ENCODE assay signal across 12 mouse cellular contexts in the genomic region with DNA sequence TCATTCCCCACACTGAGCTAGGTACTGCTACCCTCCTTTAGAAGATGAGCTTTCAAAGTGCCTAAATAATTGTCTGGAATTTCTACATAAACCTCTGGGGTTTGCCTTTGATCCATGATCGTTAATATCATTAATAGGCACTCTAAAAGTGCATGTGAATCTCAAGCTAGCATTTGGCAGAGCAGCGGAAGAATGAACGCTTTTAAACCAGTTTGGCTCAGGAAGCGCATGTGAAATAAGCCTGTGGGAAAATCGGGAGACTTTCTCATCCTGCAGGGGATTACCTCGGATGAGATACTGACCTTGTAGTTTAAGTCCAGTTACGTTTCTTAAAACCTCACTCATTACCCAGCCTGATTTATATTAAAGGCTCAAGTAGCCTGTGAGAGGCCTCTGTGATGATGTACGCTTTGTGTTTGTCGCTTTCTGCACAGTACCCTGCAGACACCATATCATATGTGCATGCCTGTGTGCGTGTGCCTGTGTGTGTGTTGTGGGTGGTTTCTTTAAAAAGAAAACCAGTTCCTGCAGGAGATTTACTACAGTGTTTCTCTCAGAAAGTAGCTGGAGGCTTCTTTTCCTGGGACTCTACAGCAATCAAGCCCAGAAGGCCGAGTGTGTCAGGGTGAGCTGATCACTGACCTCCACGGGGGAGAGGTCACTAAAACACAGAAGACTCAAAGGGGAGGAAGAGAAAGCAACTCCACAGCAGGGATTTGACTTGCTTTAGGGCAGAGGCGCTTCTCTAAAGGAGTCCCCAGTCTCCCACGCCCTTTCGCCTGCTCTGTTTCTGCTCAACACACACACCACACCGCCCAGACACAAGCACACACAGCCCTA. TPM values are rescaled to one million over a fixed set of nuclear protein-coding genes. Genes with fewer than 3 reads are reported as not detected.
DNase-seq lines count a peak whose midpoint lies in the region; ATAC-seq and TF ChIP-seq lines count a peak whose summit lies in the region.
"Had no signal": no experiment of that assay in that cellular context is flagged by ENCODE, and none has a peak within 500 bp of the region (broad histone marks: within the 10 kb centered on the region; RNA-seq: fewer than 3 reads in every experiment).

No protein-coding gene starts in this region.

- WGBS in heart, embryonic 14.5 days: 63% methylated on average over 16 of the region's 16 CpGs
- WGBS in hindbrain, postnatal 0 days: 31% methylated on average over 16 of the region's 16 CpGs

- H3K27ac ChIP-seq in heart, embryonic 14.5 days (replicated peaks in 1 of 2; ENCODE audit: control insufficient read depth in 1 of 2, insufficient read depth in 1 of 2, low read depth in 2 of 2, low read length in 2 of 2): no peak overlapping the region
- H3K27ac ChIP-seq in hindbrain, postnatal 0 days: no peak overlapping the region

- no peak for TF ChIP-seq CTCF in hindbrain, postnatal 0 days (IDR thresholded peaks at IDR 0.05; ENCODE audit: low read depth)

- H3K4me1 ChIP-seq in heart, embryonic 14.5 days (ENCODE audit: control insufficient read depth in 2 of 2, insufficient read depth in 2 of 2, low read length in 2 of 2): no peaks in the 10 kb centered on the region
- H3K4me1 ChIP-seq in hindbrain, postnatal 0 days (ENCODE audit: insufficient read depth, low read length): peaks cover 9% of the 10 kb centered on the region

- no peaks in the 10 kb centered on the region for H3K9me3 ChIP-seq in heart, embryonic 14.5 days (ENCODE audit: control insufficient read depth, low read length)
- no peaks in the 10 kb centered on the region for H3K9me3 ChIP-seq in hindbrain, postnatal 0 days (ENCODE audit: low read length)

- no peak overlapping the region for H3K4me2 ChIP-seq in heart, embryonic 14.5 days (ENCODE audit: low read length)
- no peak overlapping the region for H3K4me2 ChIP-seq in hindbrain, postnatal 0 days (ENCODE audit: low read depth, low read length)

- H3K9ac ChIP-seq in heart, embryonic 14.5 days (ENCODE audit: low read length): 0 out of 2 replicates have a peak overlapping the region, but pooled peaks have one; percentile 11
- no peak overlapping the region for H3K9ac ChIP-seq in hindbrain, postnatal 0 days (replicated peaks; ENCODE audit: low read length)

- intact Hi-C loops in heart, postnatal 36 days (cut with DNase I): no loop called here

- DNase-seq in heart, postnatal 36 days: no peak
- peak; percentile 16 for DNase-seq in right cerebral cortex, postnatal 25 days
- DNase-seq in right cerebral cortex, postnatal 4 days: no peak
- peak; percentile 27 for DNase-seq in hindbrain, postnatal 0 days (ENCODE audit: low spot score)
- DNase-seq in yolk sac, embryonic 10.5 days (ENCODE audit: low spot score): peak; percentile 32
- no peak for DNase-seq in ovary, adult 18-20 months (ENCODE audit: low spot score)
- no peak for DNase-seq in cerebellum, postnatal 14 days
- DNase-seq: cerebellum, adult 2 months; layer of hippocampus, postnatal 36 days; lung, postnatal 14 days; thymus, postnatal 25 days had no signal

- no peaks in the 10 kb centered on the region for H3K27me3 ChIP-seq in heart, embryonic 14.5 days (ENCODE audit: control insufficient read depth, insufficient read depth, low read length)
- H3K27me3 ChIP-seq in hindbrain, postnatal 0 days (ENCODE audit: insufficient read depth, low read length): no peaks in the 10 kb centered on the region

- no peak overlapping the region for H3K4me3 ChIP-seq in heart, embryonic 14.5 days (ENCODE audit: control insufficient read depth in 1 of 2, insufficient read depth in 1 of 2, low read depth in 1 of 2, low read length in 2 of 2)
- no peak overlapping the region for H3K4me3 ChIP-seq in hindbrain, postnatal 0 days (ENCODE audit: low read length)

- no peak for ATAC-seq in heart, embryonic 14.5 days (ENCODE audit: insufficient number of reproducible peaks, insufficient read depth, low FRiP score, low read depth)
- ATAC-seq in hindbrain, postnatal 0 days: 0 out of 2 replicates have a peak, but pooled peaks have one; percentile 27

- H3K36me3 ChIP-seq in heart, embryonic 14.5 days (ENCODE audit: control insufficient read depth, insufficient read depth, low read length): no peaks in the 10 kb centered on the region
- no peaks in the 10 kb centered on the region for H3K36me3 ChIP-seq in hindbrain, postnatal 0 days (ENCODE audit: insufficient read depth, low read length)

RNA-seq across cellular contexts. Expression of a gene that starts 42.8 kb away (rescaled TPM):
- 12.8 and 15.7 TPM in 2 replicates for polyA plus RNA-seq in heart, embryonic 14.5 days (2014; fragmentation: Nextera tagmentation; extraction: Ambion mirVana)
- 10 to 100 TPM; 11.5 to 12.7 TPM for total RNA-seq in heart, postnatal 36 days (2021)
- total RNA-seq in hindbrain, postnatal 0 days (2014; rRNA removed): 8.5 and 8.7 TPM in 2 replicates
- 4.9 and 5.5 TPM in 2 replicates for polyA plus RNA-seq in hindbrain, postnatal 0 days (2015; fragmentation: Nextera tagmentation; extraction: Ambion mirVana)

Comparison
In these comparisons a context has a peak if more than half of its experiments do, and no peak if none do; other contexts are left out.
1. DNase-seq: peak in right cerebral cortex, postnatal 25 days (single experiment), hindbrain, postnatal 0 days (single experiment) and yolk sac, embryonic 10.5 days (single experiment); none in heart, postnatal 36 days (0 of 2), right cerebral cortex, postnatal 4 days (single experiment), ovary, adult 18-20 months (single experiment) and cerebellum, postnatal 14 days (0 of 2).